Mouse (Mus musculus): ENCODE measurements around the gene Slc39a13.

Slc39a13 gene

DNA sequence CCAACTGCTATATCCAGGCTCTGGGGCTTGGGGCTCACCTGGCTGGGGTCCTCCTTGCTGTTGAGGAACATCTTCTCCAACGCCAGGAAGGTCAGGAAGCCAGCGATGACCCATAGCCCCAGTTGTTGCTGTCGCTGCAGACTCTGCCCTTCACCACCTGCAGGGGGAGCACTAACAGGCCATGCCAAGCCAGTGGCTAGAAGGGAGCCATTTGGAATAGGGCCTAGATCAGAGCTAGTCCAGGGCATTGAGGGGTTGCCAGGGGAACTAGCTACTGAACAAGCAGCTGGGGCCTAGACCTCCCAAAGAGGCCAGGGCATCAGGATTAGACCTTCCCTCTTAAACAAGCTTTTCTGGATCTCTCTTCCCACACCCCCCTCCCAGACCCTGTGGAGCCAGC lies 4.7 kb downstream of the Slc39a13 start:
- peaks cover 59% of the 10 kb centered on the region for H3K36me3 ChIP-seq (ENCODE audit: insufficient read depth, low read length)
- TF ChIP-seq CTCF (conservative IDR thresholded peaks at IDR 0.05; ENCODE audit: low read length) (peak; percentile 89), NANOG (IDR thresholded peaks at IDR 0.05; ENCODE audit: borderline replicate concordance, low read length) (no peak)
- peaks cover 60% of the 10 kb centered on the region for H3K4me1 ChIP-seq (replicated peaks; ENCODE audit: low read depth, low read length)
- H3K4me3 ChIP-seq (replicated peaks; ENCODE audit: low read length) = no peak overlapping the region; the same call in 1 of the 2 replicates
- H3K9me3 ChIP-seq (ENCODE audit: low read length) = no peaks in the 10 kb centered on the region
- 0 out of 2 replicates have a peak, but pooled peaks cover 6% of the 10 kb centered on the region for H3K27me3 ChIP-seq (ENCODE audit: insufficient read depth, low read length)

DNA sequence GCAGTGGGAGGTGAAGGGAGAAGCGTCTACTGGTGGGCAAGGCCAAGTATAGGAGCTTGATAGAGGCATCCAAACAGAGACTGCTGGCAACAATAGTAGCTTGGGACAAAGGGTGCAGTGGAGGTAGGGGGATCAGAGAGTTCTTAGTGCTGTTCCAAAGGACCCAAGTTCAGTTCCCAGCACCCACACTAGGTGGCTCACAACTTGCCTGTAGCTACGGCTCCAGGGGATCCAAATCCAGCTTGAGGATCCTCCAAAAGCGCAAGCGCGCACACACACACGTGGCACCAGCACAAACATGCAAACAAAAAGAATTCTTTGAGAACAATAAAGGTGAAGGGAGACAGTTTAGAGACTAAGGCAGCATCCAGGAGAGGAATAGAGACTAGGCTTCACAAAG lies 6.0 kb downstream of the Slc39a13 start:
- H3K9me3 ChIP-seq (ENCODE audit: low read length) = no peaks in the 10 kb centered on the region
- H3K4me1 ChIP-seq (replicated peaks; ENCODE audit: low read depth, low read length) = peaks cover 67% of the 10 kb centered on the region
- H3K27me3 ChIP-seq (ENCODE audit: insufficient read depth, low read length) = 0 out of 2 replicates have a peak, but pooled peaks cover 6% of the 10 kb centered on the region
- peaks cover 72% of the 10 kb centered on the region for H3K36me3 ChIP-seq (ENCODE audit: insufficient read depth, low read length)
- TF ChIP-seq CTCF (conservative IDR thresholded peaks at IDR 0.05; ENCODE audit: low read length) = peak; percentile 33; the same call in 1 of the 2 replicates
- no peak for TF ChIP-seq NANOG (IDR thresholded peaks at IDR 0.05; ENCODE audit: borderline replicate concordance, low read length)
- no peak for TF ChIP-seq POU5F1 (IDR thresholded peaks at IDR 0.05; ENCODE audit: borderline replicate concordance, low read length)
- H3K4me3 ChIP-seq (replicated peaks; ENCODE audit: low read length) = no peak overlapping the region

DNA sequence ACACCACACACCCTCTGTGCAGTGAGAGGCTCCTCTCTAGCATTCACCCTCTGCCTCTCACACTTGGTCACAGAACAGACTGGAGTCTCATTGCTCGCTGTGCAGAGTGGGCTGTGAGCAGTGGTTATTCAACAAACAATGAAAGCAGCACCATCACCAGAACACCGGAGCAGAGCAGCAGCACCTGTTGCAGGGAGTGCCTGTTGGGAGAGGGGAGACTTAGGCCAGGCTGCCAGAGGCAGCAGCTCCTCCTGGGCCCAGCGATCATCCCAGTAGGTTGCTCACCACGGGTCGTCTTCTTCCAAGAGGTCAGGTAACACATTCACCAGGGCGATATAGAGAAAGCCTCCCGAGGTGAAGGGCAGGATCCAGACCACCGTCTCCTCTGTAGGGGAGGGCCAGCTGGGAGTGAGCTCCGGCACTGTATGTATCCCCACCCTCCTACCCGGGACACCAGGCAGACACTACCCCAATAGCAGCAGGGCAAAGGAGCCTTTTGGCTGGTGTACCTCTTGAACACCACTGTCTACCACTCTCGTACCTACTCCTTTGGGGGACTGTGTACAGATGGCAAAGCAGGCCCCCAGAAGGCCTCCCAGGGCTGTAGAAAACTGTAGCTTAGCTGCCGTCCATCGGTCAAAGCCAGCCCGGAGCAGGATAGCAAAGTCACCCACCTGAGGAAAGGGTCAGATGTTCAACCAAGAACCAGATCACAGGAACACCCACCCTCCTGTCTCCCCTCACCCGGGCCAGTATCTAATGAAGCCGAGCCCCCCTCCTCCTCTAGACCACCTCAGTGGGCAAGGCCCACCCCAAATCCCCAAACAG lies 7.2 kb downstream of the Slc39a13 start:
- Histone ChIP-seq H3K4me1 (replicated peaks; ENCODE audit: low read depth, low read length) (peaks cover 59% of the 10 kb centered on the region), H3K27me3 (ENCODE audit: insufficient read depth, low read length) (no peaks in the 10 kb centered on the region), H3K36me3 (ENCODE audit: insufficient read depth, low read length) (peaks cover 84% of the 10 kb centered on the region), H3K9me3 (ENCODE audit: low read length) (no peaks in the 10 kb centered on the region), H3K4me3 (replicated peaks; ENCODE audit: low read length) (no peak overlapping the region)
- TF ChIP-seq POU5F1 (IDR thresholded peaks at IDR 0.05; ENCODE audit: borderline replicate concordance, low read length) = no peak

DNA sequence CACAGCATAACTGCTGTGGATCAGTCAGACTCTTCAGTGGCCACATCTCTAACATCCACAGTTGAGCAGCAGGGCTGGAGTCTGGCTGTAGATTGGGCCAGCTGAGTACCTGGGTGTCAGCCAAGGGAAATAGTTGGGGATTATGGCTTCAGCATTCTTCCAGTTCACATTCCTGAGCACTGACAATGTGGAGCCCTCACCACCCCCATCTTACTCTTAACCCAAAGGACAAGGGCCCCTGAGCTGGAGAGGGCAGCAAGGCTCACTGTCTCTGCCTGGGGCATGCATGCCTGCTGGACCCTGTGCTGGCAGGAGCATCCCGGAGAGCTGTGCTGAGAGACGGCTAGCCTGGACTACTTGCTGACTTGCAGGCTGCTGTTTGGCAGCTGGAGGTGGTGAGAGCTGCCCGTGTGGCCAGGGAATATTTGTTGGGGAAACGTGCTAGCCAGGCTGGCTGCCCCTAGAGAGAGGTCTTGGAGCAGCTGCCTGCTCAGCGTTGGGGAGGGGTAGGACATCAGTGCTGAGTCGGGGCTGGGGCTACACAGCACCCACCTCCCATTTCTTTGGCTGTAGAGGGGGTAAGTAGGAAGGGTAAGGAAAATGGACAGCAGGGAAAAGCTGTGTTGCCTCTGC lies 8.3 kb downstream of the Slc39a13 start:
- Histone ChIP-seq H3K4me3 (replicated peaks; ENCODE audit: low read length) (no peak overlapping the region), H3K36me3 (ENCODE audit: insufficient read depth, low read length) (peaks cover 91% of the 10 kb centered on the region), H3K27me3 (ENCODE audit: insufficient read depth, low read length) (no peaks in the 10 kb centered on the region), H3K9me3 (ENCODE audit: low read length) (no peaks in the 10 kb centered on the region), H3K4me1 (replicated peaks; ENCODE audit: low read depth, low read length) (peaks cover 58% of the 10 kb centered on the region)
- no peak for TF ChIP-seq POU5F1 (IDR thresholded peaks at IDR 0.05; ENCODE audit: borderline replicate concordance, low read length)
- TF ChIP-seq NANOG (IDR thresholded peaks at IDR 0.05; ENCODE audit: borderline replicate concordance, low read length) = no peak
- TF ChIP-seq CTCF (conservative IDR thresholded peaks at IDR 0.05; ENCODE audit: low read length) = no peak

DNA sequence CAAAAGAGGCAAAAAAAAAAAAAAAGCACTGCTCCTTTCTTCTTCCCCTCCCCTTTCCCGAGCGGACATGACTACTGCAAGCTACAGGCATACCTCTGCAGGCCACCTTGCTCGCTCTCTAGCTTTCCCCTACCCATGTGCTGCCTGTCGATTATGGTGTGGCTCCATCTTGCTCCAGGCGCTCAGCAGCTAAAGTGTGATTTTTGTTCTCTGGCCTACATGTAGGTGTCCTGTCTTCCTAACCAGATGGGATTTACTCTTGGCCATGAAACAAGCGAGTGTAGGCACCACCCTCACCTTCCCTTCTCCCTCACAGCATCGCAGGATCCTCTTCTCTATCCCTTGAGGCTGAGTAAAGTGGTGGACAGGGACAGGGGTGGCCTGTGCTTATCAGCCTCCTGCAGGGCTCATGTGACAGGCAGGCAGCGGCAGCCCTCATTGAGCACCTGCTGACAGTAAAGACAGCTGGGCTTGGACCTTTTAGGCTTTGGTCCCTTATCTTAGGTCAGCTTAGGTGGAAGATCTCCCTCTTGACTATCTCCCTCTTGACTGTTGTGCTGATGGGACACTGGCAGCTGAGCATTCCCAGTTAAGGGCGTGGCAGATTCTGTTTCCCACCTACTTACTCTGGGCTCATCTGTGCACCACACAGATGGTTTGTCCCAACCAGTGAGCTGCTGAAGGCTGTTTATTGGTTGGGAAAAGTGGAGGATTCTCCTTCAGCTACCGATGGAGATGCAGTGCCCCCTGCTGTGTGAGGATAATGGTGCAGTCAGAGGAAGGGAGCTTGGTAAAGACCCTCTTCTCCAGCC lies 9.5 kb downstream of the Slc39a13 start:
- Histone ChIP-seq H3K4me1 (replicated peaks; ENCODE audit: low read depth, low read length) (peaks cover 57% of the 10 kb centered on the region), H3K9me3 (ENCODE audit: low read length) (no peaks in the 10 kb centered on the region), H3K4me3 (replicated peaks; ENCODE audit: low read length) (0 out of 2 replicates have a peak overlapping the region, but pooled peaks have one; percentile 3), H3K27me3 (ENCODE audit: insufficient read depth, low read length) (no peaks in the 10 kb centered on the region), H3K36me3 (ENCODE audit: insufficient read depth, low read length) (peaks cover 97% of the 10 kb centered on the region)
- peak; percentile 29; the same call in 1 of the 2 replicates for TF ChIP-seq CTCF (conservative IDR thresholded peaks at IDR 0.05; ENCODE audit: low read length)
- TF ChIP-seq NANOG (IDR thresholded peaks at IDR 0.05; ENCODE audit: borderline replicate concordance, low read length) = no peak

DNA sequence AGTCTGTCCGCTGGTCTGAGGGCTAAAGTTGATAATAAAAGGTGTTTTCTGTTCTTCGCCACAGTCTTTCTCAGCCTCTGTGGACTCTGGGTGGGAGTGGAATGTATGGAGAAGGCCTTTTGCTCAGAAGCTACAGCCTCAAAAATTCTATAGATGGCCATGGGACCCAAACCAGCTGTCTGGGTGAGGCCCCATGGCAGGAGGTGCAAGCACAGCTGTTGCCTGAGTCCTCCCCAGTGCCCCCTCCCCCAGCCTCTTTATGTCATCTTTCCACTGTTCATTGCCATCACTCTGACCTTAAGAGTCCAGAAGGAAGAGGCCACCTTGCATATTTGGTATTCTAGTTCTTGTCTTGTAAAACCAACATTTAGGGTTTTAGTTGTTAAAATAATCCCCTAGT lies 10.8 kb downstream of the Slc39a13 start:
- H3K27me3 ChIP-seq (ENCODE audit: insufficient read depth, low read length) = no peaks in the 10 kb centered on the region
- TF ChIP-seq POU5F1 (IDR thresholded peaks at IDR 0.05; ENCODE audit: borderline replicate concordance, low read length) (no peak), CTCF (conservative IDR thresholded peaks at IDR 0.05; ENCODE audit: low read length) (no peak), NANOG (IDR thresholded peaks at IDR 0.05; ENCODE audit: borderline replicate concordance, low read length) (no peak)
- peaks cover 56% of the 10 kb centered on the region for H3K4me1 ChIP-seq (replicated peaks; ENCODE audit: low read depth, low read length)
- no peaks in the 10 kb centered on the region for H3K9me3 ChIP-seq (ENCODE audit: low read length)
- H3K4me3 ChIP-seq (replicated peaks; ENCODE audit: low read length) = no peak overlapping the region
- H3K36me3 ChIP-seq (ENCODE audit: insufficient read depth, low read length) = peaks cover 98% of the 10 kb centered on the region

DNA sequence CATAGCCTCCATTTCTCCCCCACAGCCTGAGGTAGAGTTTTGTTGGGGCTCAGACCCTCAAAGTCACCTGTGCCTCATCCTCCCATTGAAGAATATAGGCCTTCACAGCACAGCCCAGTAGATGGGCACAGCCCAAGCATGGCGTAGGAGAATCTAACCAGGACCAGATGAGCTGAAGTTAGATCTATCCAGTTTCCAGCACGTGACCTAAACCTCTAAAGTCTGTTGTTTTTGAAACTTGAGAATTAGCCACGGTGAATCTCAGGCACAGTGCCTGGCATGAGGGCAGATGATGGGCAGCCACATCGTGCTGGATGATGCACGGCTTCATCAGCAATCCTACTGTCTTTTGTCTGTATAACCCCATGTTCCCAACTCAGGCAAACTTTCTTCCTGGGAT lies 11.8 kb downstream of the Slc39a13 start:
- Histone ChIP-seq H3K27me3 (ENCODE audit: insufficient read depth, low read length) (no peaks in the 10 kb centered on the region), H3K4me1 (replicated peaks; ENCODE audit: low read depth, low read length) (peaks cover 50% of the 10 kb centered on the region), H3K36me3 (ENCODE audit: insufficient read depth, low read length) (peaks cover 88% of the 10 kb centered on the region), H3K9me3 (ENCODE audit: low read length) (no peaks in the 10 kb centered on the region), H3K4me3 (replicated peaks; ENCODE audit: low read length) (no peak overlapping the region)
- TF ChIP-seq POU5F1 (IDR thresholded peaks at IDR 0.05; ENCODE audit: borderline replicate concordance, low read length) = no peak
- TF ChIP-seq CTCF (conservative IDR thresholded peaks at IDR 0.05; ENCODE audit: low read length) = no peak
- no peak for TF ChIP-seq NANOG (IDR thresholded peaks at IDR 0.05; ENCODE audit: borderline replicate concordance, low read length)

DNA sequence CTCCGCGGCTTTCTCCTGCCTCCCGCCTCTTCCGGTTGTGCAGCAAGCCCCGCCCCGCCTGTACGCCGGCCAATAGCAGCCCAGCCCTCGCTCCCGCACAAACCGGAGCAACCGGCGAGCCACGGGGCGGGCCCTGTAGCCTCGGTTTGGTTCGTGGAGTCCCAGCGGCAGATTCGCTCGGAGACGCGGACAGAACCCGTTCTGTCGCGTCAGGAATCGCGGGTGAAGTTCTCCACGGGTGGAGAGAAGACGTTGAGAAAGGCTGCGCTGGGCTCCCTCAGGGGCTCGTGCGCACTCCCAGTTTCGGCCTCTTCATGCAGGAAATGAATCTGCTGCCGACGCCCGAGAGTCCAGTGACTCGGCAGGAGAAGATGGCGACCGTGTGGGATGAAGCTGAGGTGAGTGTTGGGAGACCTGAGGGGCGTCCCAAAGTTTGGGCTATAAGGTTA lies 16.3 kb downstream of the Slc39a13 start, which contains the start of gene Psmc3:
TSS of gene Psmc3 (plus strand) at position 76 of the 449 bp plus-strand sequence.
- H3K36me3 ChIP-seq (ENCODE audit: insufficient read depth, low read length) = peaks cover 50% of the 10 kb centered on the region
- TF ChIP-seq CTCF (conservative IDR thresholded peaks at IDR 0.05; ENCODE audit: low read length) (no peak), POU5F1 (IDR thresholded peaks at IDR 0.05; ENCODE audit: borderline replicate concordance, low read length) (no peak), NANOG (IDR thresholded peaks at IDR 0.05; ENCODE audit: borderline replicate concordance, low read length) (no peak)
- no peaks in the 10 kb centered on the region for H3K9me3 ChIP-seq (ENCODE audit: low read length)
- H3K4me1 ChIP-seq (replicated peaks; ENCODE audit: low read depth, low read length) = peaks cover 32% of the 10 kb centered on the region
- H3K27me3 ChIP-seq (ENCODE audit: insufficient read depth, low read length) = no peaks in the 10 kb centered on the region
- H3K4me3 ChIP-seq (replicated peaks; ENCODE audit: low read length) = peak within 1 kb of the TSS; percentile 98

Measured in E14TG2a.4 (cell line).